Mouse (Mus musculus) urinary bladder, postnatal 10 days (tissue): ENCODE measurements around the gene Vps26c.
"Not testable (repeated sequence)": the region's sequence is repeated elsewhere in the genome, so short reads cannot be mapped to it uniquely, and the experiment has no call there.

Experiments used
- DNase-seq: peaks from one replicate; pipeline ENCODE4 v3.0.0; 2022; ENCODE audit warnings: low spot score

Vps26c gene

DNA sequence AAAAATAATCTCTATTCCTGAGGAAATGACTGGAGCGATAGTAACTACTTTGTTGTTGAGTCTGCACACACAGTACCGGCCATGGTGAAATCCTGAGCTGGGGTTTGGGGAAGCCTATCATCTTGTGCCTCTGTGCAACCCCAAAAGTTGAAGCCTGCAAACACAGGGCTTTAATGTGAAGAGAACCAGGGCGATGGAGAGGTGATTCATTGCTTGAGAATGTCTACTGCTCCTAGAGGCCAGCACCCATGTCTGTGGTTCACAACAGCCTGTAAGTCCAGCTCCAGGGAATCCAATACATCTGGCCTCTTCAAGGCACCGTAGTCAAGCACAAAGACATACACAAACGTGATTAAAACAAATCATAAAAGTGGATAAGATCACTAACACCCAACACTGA lies 39.3 kb downstream of the Vps26c start:
- no peak for DNase-seq

GRCm38 (mm10) chr16:94484752-94485535 lies 41.7 kb downstream of the Vps26c start:
- DNase-seq = no peak

- no peak for DNase-seq
These were observed 53.4 kb downstream of the Vps26c start for GRCm38 (mm10) chr16:94473086-94473822.

- DNase-seq = no peak
These were observed 54.1 kb downstream of the Vps26c start for GRCm38 (mm10) chr16:94472515-94472951.

GRCm38 (mm10) chr16:94468391-94468790 lies 58.2 kb downstream of the Vps26c start:
- no peak for DNase-seq

DNA sequence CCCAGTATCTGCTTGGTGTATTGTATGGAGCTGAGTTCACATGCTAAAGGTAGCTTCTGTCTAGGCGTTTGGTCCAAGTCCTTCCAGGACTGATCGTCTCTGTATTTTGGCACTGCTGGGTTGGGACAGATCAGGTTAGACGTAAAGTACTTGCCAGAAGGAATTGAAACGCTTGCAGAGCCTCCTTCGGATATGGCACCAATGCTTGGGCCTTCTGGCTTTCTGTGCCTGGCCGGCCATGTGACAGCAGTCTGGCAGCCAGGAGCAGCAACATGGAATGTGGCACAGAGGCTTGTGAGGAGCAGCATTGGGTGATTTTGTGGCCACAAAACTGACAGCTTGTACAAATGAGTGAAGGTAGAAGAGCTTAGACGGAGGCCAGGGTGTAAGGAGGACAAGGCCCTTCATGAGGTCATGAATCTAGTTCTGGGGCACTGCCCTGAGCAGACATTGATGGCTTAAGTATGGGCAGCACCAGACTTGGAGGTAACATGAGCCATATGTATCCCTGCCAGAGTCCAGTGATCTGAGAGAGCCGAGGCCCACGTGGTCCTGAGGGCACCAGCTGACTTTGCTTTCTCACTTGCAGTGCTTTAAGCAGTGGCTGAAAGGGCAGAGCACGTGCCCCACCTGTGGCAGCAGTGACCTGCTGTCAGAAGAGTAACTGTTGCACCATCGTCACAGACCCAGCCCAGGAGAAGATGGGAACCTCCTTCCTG lies 59.1 kb downstream of the Vps26c start:
- no peak for DNase-seq

DNA sequence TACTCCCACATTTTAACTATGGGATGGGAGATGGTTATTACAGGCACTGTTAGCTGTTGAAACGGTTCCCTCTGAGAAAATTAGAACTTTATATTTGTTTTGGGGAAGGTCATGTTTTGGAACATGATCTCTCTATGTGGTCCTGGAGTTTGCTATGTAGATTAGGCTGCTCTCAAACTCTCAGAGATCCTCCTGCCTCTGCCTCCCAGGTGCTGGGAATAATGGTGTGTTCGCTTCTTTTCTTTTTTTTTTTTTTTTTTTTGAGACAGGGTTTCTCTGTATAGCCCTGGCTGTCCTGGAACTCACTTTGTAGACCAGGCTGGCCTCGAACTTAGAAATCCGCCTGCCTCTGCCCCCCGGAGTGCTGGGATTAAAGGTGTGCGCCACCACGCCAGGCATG lies 60.3 kb downstream of the Vps26c start:
- not testable (repeated sequence) for DNase-seq

- DNase-seq = no peak
These were observed 60.7 kb downstream of the Vps26c start for GRCm38 (mm10) chr16:94465900-94466299.

- DNase-seq = no peak
These were observed 62.6 kb downstream of the Vps26c start for GRCm38 (mm10) chr16:94464067-94464466.

DNA sequence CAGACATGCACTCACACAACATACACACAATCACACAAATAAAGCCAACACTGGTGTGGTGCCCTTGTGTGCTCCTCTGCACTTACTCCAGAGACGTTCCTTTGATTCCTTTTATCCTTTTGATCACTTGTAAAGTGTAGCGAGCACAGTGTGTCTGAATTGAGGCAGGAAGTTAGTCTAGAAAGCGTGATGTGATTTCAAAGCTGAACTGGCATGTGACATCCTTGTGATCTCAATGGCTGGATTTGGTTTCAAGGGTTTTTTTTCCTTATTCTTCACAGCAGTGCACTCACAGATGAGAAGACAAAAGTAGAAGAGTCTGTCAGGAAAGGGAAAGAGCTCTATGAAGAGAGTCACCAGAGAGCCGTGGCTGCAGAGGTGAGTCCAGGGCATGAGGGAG lies 72.5 kb downstream of the Vps26c start:
- no peak for DNase-seq

- no peak for DNase-seq
These were observed 73.9 kb downstream of the Vps26c start for GRCm38 (mm10) chr16:94452768-94453167.

DNA sequence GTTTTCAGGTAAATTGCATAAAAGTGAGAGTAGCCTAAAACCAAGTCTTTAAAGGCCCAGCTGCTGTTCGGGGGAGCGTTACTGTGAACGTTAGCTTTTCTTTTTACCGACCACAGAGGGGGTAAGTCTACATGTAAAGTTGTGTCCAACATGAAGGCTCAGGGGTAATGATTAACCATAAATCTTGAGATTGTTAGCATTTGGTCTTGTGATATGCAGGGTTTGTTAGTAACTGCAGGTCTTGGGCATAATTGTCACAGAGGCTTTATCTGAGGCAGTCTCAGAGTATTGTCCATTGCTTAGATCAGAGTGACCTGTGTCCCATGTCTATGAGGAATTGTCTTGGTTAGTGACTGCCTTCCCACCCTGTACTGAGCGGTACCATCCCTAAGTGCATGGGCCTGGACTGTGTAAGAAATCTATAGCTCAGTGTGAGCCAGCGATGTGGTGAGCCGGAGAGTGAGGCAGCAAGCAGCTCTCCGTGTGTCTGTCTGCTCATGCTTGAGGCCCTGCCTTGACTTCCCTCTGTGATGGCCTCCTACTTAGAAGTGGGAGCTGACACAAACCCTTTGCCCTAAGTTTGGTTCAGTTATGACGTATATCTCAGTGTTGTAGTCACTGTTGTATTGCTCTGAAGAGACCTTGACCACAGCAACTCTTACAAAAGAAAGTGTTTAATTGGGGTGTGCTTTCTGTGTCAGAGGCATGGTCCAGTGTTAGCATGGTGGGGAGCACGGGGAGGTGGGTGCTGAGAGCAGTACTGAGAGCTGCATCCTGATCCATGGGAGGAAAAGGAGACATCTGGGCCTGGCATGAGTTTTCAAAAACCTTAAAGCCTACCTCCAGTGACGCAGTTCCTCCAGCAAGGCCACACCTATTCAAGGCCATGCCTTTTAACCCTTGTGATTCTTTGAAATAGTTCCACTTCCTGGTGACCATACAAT lies 74.8 kb downstream of the Vps26c start:
- no peak for DNase-seq

- no peak for DNase-seq
These were observed 77.0 kb downstream of the Vps26c start for GRCm38 (mm10) chr16:94449632-94450031.

DNA sequence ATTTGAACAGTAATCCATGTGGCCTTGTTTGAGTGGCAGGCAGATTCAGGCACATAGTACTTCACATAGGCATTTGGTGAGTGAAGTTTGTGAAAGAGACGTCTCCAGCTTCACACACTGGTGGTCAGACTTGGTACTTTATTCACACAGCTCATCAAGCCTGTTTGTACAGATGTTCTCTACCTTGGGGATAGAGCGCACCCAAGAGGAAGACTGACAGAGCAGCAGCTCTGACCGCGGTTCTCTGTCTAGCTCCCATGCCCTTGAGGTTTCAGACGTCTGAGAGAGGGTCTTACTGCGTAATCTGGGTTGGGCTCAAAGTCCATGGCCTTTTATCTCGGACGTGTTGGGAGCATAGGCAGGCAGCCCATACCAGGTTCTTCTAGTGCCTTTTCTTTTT lies 77.5 kb downstream of the Vps26c start:
- DNase-seq = no peak
